Mouse (Mus musculus): ENCODE measurements around the gene Prps1l1. TPM values are rescaled to one million over a fixed set of nuclear protein-coding genes. Genes with fewer than 3 reads are reported as not detected.

Prps1l1 gene
- polyA plus RNA-seq, 1 experiment, result 0.26 TPM

GRCm38 (mm10) chr12:35018679-35019237 is 34.2 kb downstream of the Prps1l1 start:
- Histone ChIP-seq H3K27me3 (replicated peaks) (no peaks in the 10 kb centered on the region), H3K36me3 (replicated peaks; ENCODE audit: low read length) (no peaks in the 10 kb centered on the region), H3K9me3 (no peaks in the 10 kb centered on the region), H3K4me3 (replicated peaks) (no peak overlapping the region), H3K4me1 (0 out of 2 replicates have a peak, but pooled peaks cover 4% of the 10 kb centered on the region)
- TF ChIP-seq FLI1 (IDR thresholded peaks at IDR 0.05; ENCODE audit: low read length) (no peak), GATA1 (IDR thresholded peaks at IDR 0.05; ENCODE audit: borderline replicate concordance, low read length) (no peak)

- TF ChIP-seq FLI1 (IDR thresholded peaks at IDR 0.05; ENCODE audit: low read length), result no peak
- no peak for TF ChIP-seq GATA1 (IDR thresholded peaks at IDR 0.05; ENCODE audit: borderline replicate concordance, low read length)
- Histone ChIP-seq H3K4me1 (no peaks in the 10 kb centered on the region), H3K4me3 (replicated peaks) (no peak overlapping the region), H3K36me3 (replicated peaks; ENCODE audit: low read length) (no peaks in the 10 kb centered on the region), H3K9me3 (no peaks in the 10 kb centered on the region), H3K27me3 (replicated peaks) (no peaks in the 10 kb centered on the region)
Observed at GRCm38 (mm10) chr12:35021285-35021684, 36.7 kb downstream of the Prps1l1 start.

GRCm38 (mm10) chr12:35022066-35022465 is 37.5 kb downstream of the Prps1l1 start:
- Histone ChIP-seq H3K27me3 (replicated peaks) (no peaks in the 10 kb centered on the region), H3K9me3 (no peaks in the 10 kb centered on the region), H3K4me1 (no peaks in the 10 kb centered on the region), H3K36me3 (replicated peaks; ENCODE audit: low read length) (no peaks in the 10 kb centered on the region), H3K4me3 (replicated peaks) (no peak overlapping the region)
- no peak for TF ChIP-seq FLI1 (IDR thresholded peaks at IDR 0.05; ENCODE audit: low read length)
- no peak for TF ChIP-seq GATA1 (IDR thresholded peaks at IDR 0.05; ENCODE audit: borderline replicate concordance, low read length)

- Histone ChIP-seq H3K27me3 (replicated peaks) (no peaks in the 10 kb centered on the region), H3K9me3 (no peaks in the 10 kb centered on the region), H3K4me1 (no peaks in the 10 kb centered on the region), H3K4me3 (replicated peaks) (no peak overlapping the region), H3K36me3 (replicated peaks; ENCODE audit: low read length) (no peaks in the 10 kb centered on the region)
- TF ChIP-seq GATA1 (IDR thresholded peaks at IDR 0.05; ENCODE audit: borderline replicate concordance, low read length) (no peak), FLI1 (IDR thresholded peaks at IDR 0.05; ENCODE audit: low read length) (no peak)
Observed at GRCm38 (mm10) chr12:35025916-35026432, 41.4 kb downstream of the Prps1l1 start.

- H3K36me3 ChIP-seq (replicated peaks; ENCODE audit: low read length), result no peaks in the 10 kb centered on the region
- no peaks in the 10 kb centered on the region for H3K9me3 ChIP-seq
- no peak for TF ChIP-seq GATA1 (IDR thresholded peaks at IDR 0.05; ENCODE audit: borderline replicate concordance, low read length)
- no peak for TF ChIP-seq FLI1 (IDR thresholded peaks at IDR 0.05; ENCODE audit: low read length)
- H3K27me3 ChIP-seq (replicated peaks), result no peaks in the 10 kb centered on the region
- H3K4me1 ChIP-seq, result no peaks in the 10 kb centered on the region
- no peak overlapping the region for H3K4me3 ChIP-seq (replicated peaks)
Observed at GRCm38 (mm10) chr12:35027533-35027932, 43.0 kb downstream of the Prps1l1 start.

Other genes with a start within 250 kb of the Prps1l1 start
- not detected in 2 replicates for gene Hdac9, start 67.7 kb upstream of the Prps1l1 start, polyA plus RNA-seq (2012; ENCODE audit: insufficient read depth, low replicate concordance)
- gene Snx13, start 62.4 kb downstream of the Prps1l1 start, polyA plus RNA-seq (2012; ENCODE audit: insufficient read depth, low replicate concordance), result 0.26 and 1.1 TPM in 2 replicates

All from megakaryocyte, embryonic 14.5 days (primary cell).